Mouse (Mus musculus) limb, embryonic 10.5 days (tissue): ENCODE data around the gene Ubald1. TPM values are rescaled to one million over a fixed set of nuclear protein-coding genes. Genes with fewer than 3 reads are reported as not detected.

Experiments
- DNase-seq: peaks from one replicate; pipeline ENCODE4 v3.0.0-alpha.2; 2017; ENCODE audit warnings: low spot score
- H3K27ac ChIP-seq: fragments of 300-500 bp; sonication (generic); 2 replicates; pipeline ENCODE4 v1.5.1; 2016; ENCODE audit warnings: mild to moderate bottlenecking
- H3K27me3 ChIP-seq: fragments of 300-500 bp; sonication (generic); 2 replicates; pipeline ENCODE4 v1.6.1; 2016; ENCODE audit warnings: low read depth, mild to moderate bottlenecking; ENCODE audit not compliant: poor library complexity, severe bottlenecking
- H3K36me3 ChIP-seq: fragments of 300-500 bp; sonication (generic); 2 replicates; pipeline ENCODE4 v1.6.1; 2016; ENCODE audit warnings: mild to moderate bottlenecking, moderate library complexity
- H3K4me1 ChIP-seq: fragments of 300-500 bp; sonication (generic); 2 replicates; pipeline ENCODE4 v1.6.1; 2016
- H3K4me3 ChIP-seq: fragments of 300-500 bp; sonication (generic); 2 replicates; pipeline ENCODE4 v1.5.1; 2016; ENCODE audit warnings: mild to moderate bottlenecking, moderate library complexity
- H3K9me3 ChIP-seq: fragments of 300-500 bp; sonication (generic); replicated peaks from 2 replicates; pipeline ENCODE4 v1.6.1; 2016; ENCODE audit warnings: mild to moderate bottlenecking
- WGBS: fragments of 180-500 bp; shearing (Covaris S2); methylation state at CpG from one replicate; pipeline ENCODE4 v1.1.7; 2016; 5-methylcytosine and 5-hydroxymethylcytosine counted together
- polyA plus RNA-seq: library from polyadenylated mRNA; unstranded; fragments of >200 nt; fragmentation: Nextera tagmentation; extraction: Ambion mirVana; gene quantifications from 2 replicates; pipeline ENCODE4 v1.2.1, GENCODE M21; 2016

Ubald1 gene
- polyA plus RNA-seq: 43.6 and 43.8 TPM in 2 replicates

GRCm38 (mm10) chr16:4880136-4880825 lies at the start of gene Ubald1:
Gene Ubald1, minus strand, starts transcription at chr16:4880315.
- H3K4me3 ChIP-seq: peak within 1 kb of the TSS; percentile 94
- peaks cover 32% of the 10 kb centered on the region for H3K4me1 ChIP-seq
- peak within 1 kb of the TSS; percentile 97 for H3K27ac ChIP-seq
- WGBS: under 1% methylated on average over 48 of the region's 48 CpGs
- DNase-seq: peak; percentile 99
- H3K36me3 ChIP-seq: peaks cover 21% of the 10 kb centered on the region
- H3K9me3 ChIP-seq: no peaks in the 10 kb centered on the region
- no peaks in the 10 kb centered on the region for H3K27me3 ChIP-seq

GRCm38 (mm10) chr16:4928474-4928873 lies 48.4 kb upstream of the Ubald1 start:
- H3K4me3 ChIP-seq: no peak overlapping the region
- H3K4me1 ChIP-seq: no peaks in the 10 kb centered on the region
- no peak for DNase-seq
- WGBS: 89% methylated on average over 2 of the region's 2 CpGs
- peaks cover 98% of the 10 kb centered on the region for H3K36me3 ChIP-seq
- no peak overlapping the region for H3K27ac ChIP-seq
- H3K27me3 ChIP-seq: no peaks in the 10 kb centered on the region
- no peaks in the 10 kb centered on the region for H3K9me3 ChIP-seq

- Histone ChIP-seq H3K9me3 (no peaks in the 10 kb centered on the region), H3K4me1 (no peaks in the 10 kb centered on the region), H3K4me3 (no peak overlapping the region), H3K36me3 (peaks cover 98% of the 10 kb centered on the region), H3K27me3 (no peaks in the 10 kb centered on the region), H3K27ac (no peak overlapping the region)
- 95% methylated on average over 7 of the region's 7 CpGs for WGBS
- no peak for DNase-seq
These were observed 47.9 kb upstream of the Ubald1 start for GRCm38 (mm10) chr16:4927967-4928366.

- no peak for DNase-seq
- no peak overlapping the region for H3K27ac ChIP-seq
- 91% methylated on average over 5 of the region's 5 CpGs for WGBS
- no peaks in the 10 kb centered on the region for H3K27me3 ChIP-seq
- no peaks in the 10 kb centered on the region for H3K4me1 ChIP-seq
- no peak overlapping the region for H3K4me3 ChIP-seq
- H3K36me3 ChIP-seq: peaks cover 80% of the 10 kb centered on the region
- H3K9me3 ChIP-seq: no peaks in the 10 kb centered on the region
These were observed 43.9 kb upstream of the Ubald1 start for GRCm38 (mm10) chr16:4923996-4924395.

GRCm38 (mm10) chr16:4922481-4922880 lies 42.4 kb upstream of the Ubald1 start:
- Histone ChIP-seq H3K36me3 (peaks cover 71% of the 10 kb centered on the region), H3K27me3 (no peaks in the 10 kb centered on the region), H3K4me1 (no peaks in the 10 kb centered on the region), H3K9me3 (no peaks in the 10 kb centered on the region), H3K4me3 (no peak overlapping the region), H3K27ac (no peak overlapping the region)
- whole genome bisulfite sequencing: 92% methylated on average over 6 of the region's 6 CpGs
- DNase-seq: no peak

- DNase-seq: no peak
- Histone ChIP-seq H3K4me3 (no peak overlapping the region), H3K4me1 (no peaks in the 10 kb centered on the region), H3K9me3 (no peaks in the 10 kb centered on the region), H3K27me3 (no peaks in the 10 kb centered on the region), H3K27ac (no peak overlapping the region), H3K36me3 (peaks cover 67% of the 10 kb centered on the region)
- 85% methylated on average over 4 of the region's 4 CpGs for WGBS
These were observed 40.4 kb upstream of the Ubald1 start for GRCm38 (mm10) chr16:4920556-4920955.

- Histone ChIP-seq H3K4me1 (peaks cover 7% of the 10 kb centered on the region; the same call in 1 of the 2 replicates), H3K36me3 (peaks cover 68% of the 10 kb centered on the region), H3K27me3 (no peaks in the 10 kb centered on the region), H3K27ac (no peak overlapping the region), H3K4me3 (no peak overlapping the region), H3K9me3 (no peaks in the 10 kb centered on the region)
- DNase-seq: no peak
- WGBS: 84% methylated on average over 2 of the region's 2 CpGs
These were observed 36.5 kb upstream of the Ubald1 start for GRCm38 (mm10) chr16:4916608-4917007.

GRCm38 (mm10) chr16:4915931-4916330 lies 35.8 kb upstream of the Ubald1 start:
- peaks cover 7% of the 10 kb centered on the region; the same call in 1 of the 2 replicates for H3K4me1 ChIP-seq
- 90% methylated on average over 3 of the region's 3 CpGs for WGBS

GRCm38 (mm10) chr16:4913783-4914735 lies 33.9 kb upstream of the Ubald1 start:
- peaks cover 84% of the 10 kb centered on the region for H3K36me3 ChIP-seq
- peak overlapping the region; percentile 10; the same call in 1 of the 2 replicates for H3K27ac ChIP-seq
- no peaks in the 10 kb centered on the region for H3K9me3 ChIP-seq
- H3K4me3 ChIP-seq: peak overlapping the region; percentile 6; the same call in 1 of the 2 replicates
- no peaks in the 10 kb centered on the region for H3K27me3 ChIP-seq
- WGBS: 38% methylated on average over 12 of the region's 12 CpGs
- H3K4me1 ChIP-seq: peaks cover 7% of the 10 kb centered on the region; the same call in 1 of the 2 replicates
- DNase-seq: peak; percentile 86

More at GRCm38 (mm10) chr16:4915931-4916330, 35.8 kb upstream of the Ubald1 start:
- Histone ChIP-seq H3K27me3 (no peaks in the 10 kb centered on the region), H3K9me3 (no peaks in the 10 kb centered on the region), H3K36me3 (peaks cover 74% of the 10 kb centered on the region), H3K4me3 (no peak overlapping the region), H3K27ac (no peak overlapping the region)
- no peak for DNase-seq

GRCm38 (mm10) chr16:4912907-4913782 lies 33.0 kb upstream of the Ubald1 start:
- Histone ChIP-seq H3K27ac (peak overlapping the region; percentile 10; the same call in 1 of the 2 replicates), H3K9me3 (no peaks in the 10 kb centered on the region), H3K4me3 (peak overlapping the region; percentile 6; the same call in 1 of the 2 replicates), H3K27me3 (no peaks in the 10 kb centered on the region), H3K4me1 (peaks cover 7% of the 10 kb centered on the region; the same call in 1 of the 2 replicates), H3K36me3 (peaks cover 86% of the 10 kb centered on the region)
- no peak for DNase-seq
- 76% methylated on average over 11 of the region's 11 CpGs for WGBS

GRCm38 (mm10) chr16:4912074-4912648 lies 32.0 kb upstream of the Ubald1 start:
- H3K4me1 ChIP-seq: peaks cover 12% of the 10 kb centered on the region; the same call in 1 of the 2 replicates
- H3K27me3 ChIP-seq: no peaks in the 10 kb centered on the region
- no peak for DNase-seq
- H3K9me3 ChIP-seq: no peaks in the 10 kb centered on the region
- no peak overlapping the region for H3K27ac ChIP-seq
- 78% methylated on average over 10 of the region's 10 CpGs for WGBS
- H3K4me3 ChIP-seq: no peak overlapping the region
- peaks cover 94% of the 10 kb centered on the region for H3K36me3 ChIP-seq

GRCm38 (mm10) chr16:4910758-4911157 lies 30.6 kb upstream of the Ubald1 start:
- Histone ChIP-seq H3K9me3 (no peaks in the 10 kb centered on the region), H3K27me3 (no peaks in the 10 kb centered on the region), H3K27ac (no peak overlapping the region), H3K4me1 (peaks cover 14% of the 10 kb centered on the region), H3K4me3 (no peak overlapping the region), H3K36me3 (peaks cover 83% of the 10 kb centered on the region)
- DNase-seq: no peak
- WGBS: 93% methylated on average over 8 of the region's 8 CpGs
